Mouse (Mus musculus): ENCODE measurements around the gene Ddx17.

Gene Ddx17

GRCm38 (mm10) chr15:79519400-79520220 is 26.9 kb downstream of the Ddx17 start:
- DNase-seq (ENCODE audit: low spot score in 2 of 2): no peak

- DNase-seq (ENCODE audit: low spot score in 2 of 2): no peak
These were observed 28.0 kb downstream of the Ddx17 start for GRCm38 (mm10) chr15:79518571-79518970.

GRCm38 (mm10) chr15:79517710-79518109 is 28.8 kb downstream of the Ddx17 start:
- DNase-seq (ENCODE audit: low spot score in 2 of 2): no peak

GRCm38 (mm10) chr15:79516171-79517096 is 30.1 kb downstream of the Ddx17 start, which contains the start of gene Kdelr3:
Kdelr3 (plus strand) TSS chr15:79516411.
- DNase-seq (ENCODE audit: low spot score in 2 of 2): peak; percentile 77 to 84

GRCm38 (mm10) chr15:79513940-79514339 is 32.6 kb downstream of the Ddx17 start:
- DNase-seq (ENCODE audit: low spot score in 2 of 2): peak; percentile 32 to 39

GRCm38 (mm10) chr15:79511553-79512320 is 34.8 kb downstream of the Ddx17 start:
- peak; percentile 76 for DNase-seq (ENCODE audit: low spot score in 2 of 2)

GRCm38 (mm10) chr15:79510425-79510824 is 36.1 kb downstream of the Ddx17 start:
- no peak for DNase-seq (ENCODE audit: low spot score in 2 of 2)

GRCm38 (mm10) chr15:79509998-79510397 is 36.5 kb downstream of the Ddx17 start:
- DNase-seq (ENCODE audit: low spot score in 2 of 2): no peak

GRCm38 (mm10) chr15:79507055-79507828 is 39.3 kb downstream of the Ddx17 start:
- DNase-seq (ENCODE audit: low spot score in 2 of 2): no peak

GRCm38 (mm10) chr15:79506460-79506859 is 40.1 kb downstream of the Ddx17 start:
- DNase-seq (ENCODE audit: low spot score in 2 of 2): no peak

- peak in 1 of 2 experiments; percentile 50 for DNase-seq (ENCODE audit: low spot score in 2 of 2)
These were observed 40.8 kb downstream of the Ddx17 start for GRCm38 (mm10) chr15:79505616-79506283.

GRCm38 (mm10) chr15:79504707-79505452 is 41.7 kb downstream of the Ddx17 start, which contains the start of gene Kcnj4:
Kcnj4 (minus strand) TSS chr15:79505241.
- DNase-seq (ENCODE audit: low spot score in 2 of 2): no peak

- DNase-seq (ENCODE audit: low spot score in 2 of 2): no peak
These were observed 43.1 kb downstream of the Ddx17 start for GRCm38 (mm10) chr15:79503438-79503837.

GRCm38 (mm10) chr15:79502891-79503341 is 43.6 kb downstream of the Ddx17 start:
- DNase-seq (ENCODE audit: low spot score in 2 of 2): no peak

GRCm38 (mm10) chr15:79500110-79500509 is 46.4 kb downstream of the Ddx17 start:
- DNase-seq (ENCODE audit: low spot score in 2 of 2): no peak

- DNase-seq (ENCODE audit: low spot score in 2 of 2): no peak
These were observed 53.0 kb downstream of the Ddx17 start for GRCm38 (mm10) chr15:79493527-79493926.

GRCm38 (mm10) chr15:79489463-79489862 is 57.1 kb downstream of the Ddx17 start:
- no peak for DNase-seq (ENCODE audit: low spot score in 2 of 2)

- no peak for DNase-seq (ENCODE audit: low spot score in 2 of 2)
These were observed 65.3 kb downstream of the Ddx17 start for GRCm38 (mm10) chr15:79481181-79481688.

Data from heart, adult 9 months (tissue).